Mouse (Mus musculus) lung, embryonic 14.5 days (tissue): ENCODE measurements around the gene Tanc1. TPM values are rescaled to one million over a fixed set of nuclear protein-coding genes. Genes with fewer than 3 reads are reported as not detected.
A peak's percentile ranks its signal among the peaks of the same experiment; 100 is the strongest.

ENCODE experiments used
- ATAC-seq: fragments of 200-750 bp; cut with Nextera tagmentation; 2 replicates; pipeline ENCODE4 v1.8.0; 2017; ENCODE audit warnings: mild to moderate bottlenecking, moderate TSS enrichment, moderate library complexity; ENCODE audit not compliant: insufficient read depth
- DNase-seq: peaks from one replicate; pipeline ENCODE4 v3.0.0-alpha.2; 2015
- H3K27ac ChIP-seq: fragments of 300-500 bp; sonication (generic); 2 replicates; pipeline ENCODE4 v1.5.1; 2014; ENCODE audit warnings: low read depth, mild to moderate bottlenecking, moderate library complexity
- H3K27me3 ChIP-seq: fragments of 300-500 bp; sonication (generic); 2 replicates; pipeline ENCODE4 v1.6.1; 2014; ENCODE audit warnings: low read length, control low read depth; ENCODE audit not compliant: insufficient read depth
- H3K36me3 ChIP-seq: fragments of 300-500 bp; sonication (generic); 2 replicates; pipeline ENCODE4 v1.6.1; 2014; ENCODE audit warnings: control low read depth; ENCODE audit not compliant: insufficient read depth
- H3K4me1 ChIP-seq: fragments of 300-500 bp; sonication (generic); 2 replicates; pipeline ENCODE4 v1.6.1; 2014; ENCODE audit warnings: antibody characterized with exemption, control low read depth; ENCODE audit not compliant: insufficient read depth
- H3K4me2 ChIP-seq: fragments of 300-500 bp; sonication (generic); 2 replicates; pipeline ENCODE4 v1.6.1; 2014; ENCODE audit warnings: mild to moderate bottlenecking
- H3K4me3 ChIP-seq: fragments of 300-500 bp; sonication (generic); 2 replicates; pipeline ENCODE4 v1.5.1; 2014; ENCODE audit warnings: low read depth, low read length
- H3K9ac ChIP-seq: fragments of 300-500 bp; sonication (generic); 2 replicates; pipeline ENCODE4 v1.6.1; 2014
- H3K9me3 ChIP-seq: fragments of 300-500 bp; sonication (generic); 2 replicates; pipeline ENCODE4 v1.6.1; 2016; ENCODE audit warnings: low read depth, low read length, control low read depth
- CTCF ChIP-seq: IDR thresholded peaks from 2 replicates; pipeline ENCODE4 v1.5.1; 2016; ENCODE audit warnings: antibody characterized with exemption, low read depth
- WGBS: fragments of 180-500 bp; shearing (Covaris S2); extraction: QIAGEN DNeasy Blood & Tissue Kit; methylation state at CpG from one replicate; pipeline ENCODE4 v1.1.7; 2014; 5-methylcytosine and 5-hydroxymethylcytosine counted together
- polyA plus RNA-seq: library from polyadenylated mRNA; unstranded; fragments of >200 nt; fragmentation: Nextera tagmentation; extraction: Ambion mirVana; gene quantifications from 2 replicates; pipeline ENCODE4 v1.2.1, GENCODE M21; 2014

Tanc1 gene
- polyA plus RNA-seq, 1 experiment from 2014 or later, result 31.0 TPM

DNA sequence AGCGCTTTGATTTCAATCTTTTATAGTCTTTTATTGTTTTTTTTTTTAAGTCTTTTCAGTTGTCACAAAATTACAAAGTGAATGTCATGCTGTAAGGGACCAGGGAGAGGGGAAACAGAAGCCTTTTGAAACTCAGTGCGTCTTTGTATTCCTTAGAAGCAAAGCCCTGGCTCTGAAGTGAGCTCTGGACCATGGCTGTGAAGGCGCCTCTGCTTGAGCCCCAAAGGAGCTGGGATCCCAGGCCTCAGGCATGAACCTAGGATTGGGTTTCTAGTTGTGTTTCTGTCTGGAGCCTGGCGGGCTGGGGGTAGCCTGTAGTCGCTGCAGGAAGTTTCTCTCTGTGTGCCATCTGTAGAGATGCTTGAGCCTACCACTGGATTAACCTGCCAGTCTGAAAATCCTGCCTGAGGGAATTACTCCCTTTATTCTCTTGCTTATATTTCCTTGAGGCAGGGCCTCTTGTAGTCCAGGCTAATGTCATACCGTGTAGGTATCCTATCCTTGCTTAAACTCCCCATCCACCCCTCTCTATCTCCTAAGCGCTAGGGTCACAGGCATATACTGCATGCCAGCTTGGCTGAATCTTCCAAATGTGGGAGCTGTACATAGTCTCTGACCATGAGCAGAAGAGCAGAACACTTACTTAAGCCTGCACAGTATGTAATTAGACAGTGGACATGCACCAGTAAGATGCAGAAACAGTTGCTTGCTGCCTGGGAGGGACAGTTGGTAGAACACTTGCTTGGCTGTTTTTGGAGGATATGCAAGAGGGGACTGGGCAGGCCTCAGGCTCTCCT, 177.1 kb downstream of the Tanc1 start:
- Histone ChIP-seq H3K36me3 (peaks cover 40% of the 10 kb centered on the region), H3K9ac (no peak overlapping the region), H3K4me2 (no peak overlapping the region), H3K27ac (no peak overlapping the region), H3K27me3 (no peaks in the 10 kb centered on the region), H3K9me3 (no peaks in the 10 kb centered on the region), H3K4me3 (no peak overlapping the region), H3K4me1 (peaks cover 12% of the 10 kb centered on the region)
- TF ChIP-seq CTCF, result no peak
- WGBS, result 86% methylated on average over 7 of the region's 7 CpGs
- ATAC-seq (no peak), DNase-seq (no peak)

- H3K4me1 ChIP-seq, result no peaks in the 10 kb centered on the region
- H3K36me3 ChIP-seq, result peaks cover 61% of the 10 kb centered on the region
- H3K9ac ChIP-seq, result no peak overlapping the region
- DNase-seq (no peak), ATAC-seq (no peak)
- H3K4me2 ChIP-seq, result no peak overlapping the region
- H3K4me3 ChIP-seq, result no peak overlapping the region
- H3K27me3 ChIP-seq, result no peaks in the 10 kb centered on the region
- TF ChIP-seq CTCF, result no peak
- H3K27ac ChIP-seq, result no peak overlapping the region
- H3K9me3 ChIP-seq, result no peaks in the 10 kb centered on the region
- 82% methylated on average over 8 of the region's 8 CpGs for WGBS
Observed at GRCm38 (mm10) chr2:59791596-59791995, 179.8 kb downstream of the Tanc1 start.

- H3K4me2 ChIP-seq, result no peak overlapping the region
- peaks cover 52% of the 10 kb centered on the region for H3K36me3 ChIP-seq
- TF ChIP-seq CTCF, result no peak
- H3K9ac ChIP-seq, result no peak overlapping the region
- 48% methylated on average over 9 of the region's 9 CpGs for WGBS
- no peak for ATAC-seq
- H3K9me3 ChIP-seq, result no peaks in the 10 kb centered on the region
- no peaks in the 10 kb centered on the region for H3K27me3 ChIP-seq
- no peak for DNase-seq
- no peak overlapping the region for H3K27ac ChIP-seq
- no peak overlapping the region for H3K4me3 ChIP-seq
- H3K4me1 ChIP-seq, result no peaks in the 10 kb centered on the region
Observed at GRCm38 (mm10) chr2:59793337-59793736, 181.5 kb downstream of the Tanc1 start.

GRCm38 (mm10) chr2:59794838-59795237, 183.0 kb downstream of the Tanc1 start:
- no peak overlapping the region for H3K9ac ChIP-seq
- no peak overlapping the region for H3K4me3 ChIP-seq
- H3K27ac ChIP-seq, result no peak overlapping the region
- no peak for TF ChIP-seq CTCF
- ATAC-seq (no peak), DNase-seq (no peak)
- H3K36me3 ChIP-seq, result peaks cover 59% of the 10 kb centered on the region
- no peaks in the 10 kb centered on the region for H3K9me3 ChIP-seq
- WGBS, result 89% methylated on average over 6 of the region's 6 CpGs
- no peak overlapping the region for H3K4me2 ChIP-seq
- no peaks in the 10 kb centered on the region for H3K27me3 ChIP-seq
- H3K4me1 ChIP-seq, result no peaks in the 10 kb centered on the region

DNA sequence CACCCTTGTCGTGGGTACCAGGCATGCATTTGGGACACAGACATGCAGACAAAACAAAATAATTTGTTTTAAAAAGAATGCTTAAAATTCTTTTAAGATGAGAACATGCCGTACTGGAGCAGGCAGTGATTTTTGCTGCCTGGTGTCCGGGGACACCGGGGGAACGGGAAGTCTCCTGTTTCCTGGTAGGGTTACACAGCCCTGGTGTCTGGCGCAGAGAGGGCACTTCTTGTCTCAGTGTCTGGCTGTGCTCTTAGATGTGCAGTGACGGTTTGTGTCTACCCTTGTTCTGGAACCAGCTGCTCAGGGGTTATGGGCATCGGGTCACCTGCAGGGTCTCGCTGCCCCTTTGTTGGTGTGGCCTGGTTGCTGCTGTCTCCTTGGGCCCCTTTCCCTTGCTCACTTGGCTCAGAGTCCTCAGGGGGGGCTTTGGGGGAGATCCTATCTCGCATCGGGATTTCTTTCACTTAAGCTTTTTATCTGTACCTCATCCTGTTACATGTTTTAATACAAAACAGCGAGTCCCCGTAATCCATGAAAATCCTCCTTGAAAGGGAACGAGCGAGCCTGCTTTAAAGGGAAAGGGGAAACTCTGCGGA, 187.2 kb downstream of the Tanc1 start:
- no peaks in the 10 kb centered on the region for H3K9me3 ChIP-seq
- 0 out of 2 replicates have a peak, but pooled peaks have one; percentile 31 for ATAC-seq
- no peak overlapping the region for H3K9ac ChIP-seq
- H3K36me3 ChIP-seq, result peaks cover 48% of the 10 kb centered on the region
- H3K27me3 ChIP-seq, result no peaks in the 10 kb centered on the region
- H3K4me3 ChIP-seq, result no peak overlapping the region
- H3K27ac ChIP-seq, result no peak overlapping the region; the same call in 1 of the 2 replicates
- TF ChIP-seq CTCF, result no peak
- no peak for DNase-seq
- H3K4me1 ChIP-seq, result no peaks in the 10 kb centered on the region
- H3K4me2 ChIP-seq, result no peak overlapping the region
- 67% methylated on average over 16 of the region's 16 CpGs for WGBS

DNA sequence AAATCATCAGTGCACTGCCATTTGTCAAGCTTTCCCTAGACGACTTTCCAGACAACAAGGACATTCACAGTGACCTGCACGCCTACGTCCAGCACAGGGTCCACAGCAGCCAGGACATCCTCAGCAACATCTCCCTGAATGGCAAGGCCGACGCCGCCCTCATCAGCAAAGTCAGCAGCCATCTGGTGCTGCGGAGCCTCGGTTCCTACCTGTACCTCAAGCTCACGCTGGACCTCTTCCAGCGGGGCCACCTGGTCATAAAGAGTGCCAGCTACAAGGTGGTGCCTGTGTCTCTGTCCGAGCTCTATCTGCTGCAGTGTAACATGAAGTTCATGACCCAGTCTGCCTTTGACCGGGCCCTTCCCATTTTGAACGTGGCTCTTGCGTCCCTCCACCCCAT, 187.7 kb downstream of the Tanc1 start:
- no peak overlapping the region for H3K9ac ChIP-seq
- TF ChIP-seq CTCF, result no peak
- no peak for DNase-seq
- H3K9me3 ChIP-seq, result no peaks in the 10 kb centered on the region
- H3K4me3 ChIP-seq, result no peak overlapping the region
- no peak; the same call in 1 of the 2 replicates for ATAC-seq
- no peaks in the 10 kb centered on the region for H3K4me1 ChIP-seq
- H3K4me2 ChIP-seq, result no peak overlapping the region
- H3K27me3 ChIP-seq, result no peaks in the 10 kb centered on the region
- peaks cover 42% of the 10 kb centered on the region for H3K36me3 ChIP-seq
- H3K27ac ChIP-seq, result no peak overlapping the region
- WGBS, result 68% methylated on average over 14 of the region's 14 CpGs

DNA sequence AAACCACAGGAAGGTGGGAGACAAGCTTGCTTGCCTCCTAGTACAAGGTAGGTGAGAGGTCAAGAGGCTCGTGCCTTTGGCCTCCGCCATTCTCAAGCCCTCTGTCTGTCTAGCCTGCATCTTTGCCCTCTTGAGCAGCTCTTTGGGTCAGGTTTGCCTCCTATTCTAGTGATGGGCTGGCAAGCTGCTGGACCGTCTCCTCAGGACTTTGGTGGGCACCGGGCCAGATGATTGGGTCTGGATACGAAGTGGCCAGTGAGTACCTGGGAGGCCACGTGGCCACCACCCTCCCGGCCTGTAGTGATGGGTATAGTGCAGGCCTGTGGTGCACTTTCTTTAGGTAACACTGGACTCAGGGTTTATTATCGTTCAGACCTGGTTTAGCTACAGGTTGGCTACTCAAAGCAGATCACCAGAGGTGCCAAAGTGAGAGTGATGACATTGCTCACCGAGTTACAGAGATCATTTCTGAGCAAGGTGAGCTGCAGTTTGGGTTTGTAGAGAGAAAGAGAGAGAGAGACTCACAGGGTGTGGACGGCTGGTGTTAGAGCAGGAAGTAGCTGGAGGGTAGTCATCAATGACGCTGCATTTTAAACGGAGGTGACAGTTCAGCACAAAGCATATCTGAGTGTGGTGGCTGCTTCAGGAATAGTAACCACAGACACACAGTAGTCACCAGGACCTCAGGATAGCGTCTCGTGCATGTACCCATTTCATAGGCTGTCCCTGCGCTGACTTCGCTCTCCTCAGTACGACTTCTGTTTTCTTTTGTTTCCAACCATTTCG, 188.8 kb downstream of the Tanc1 start:
- no peak for TF ChIP-seq CTCF
- no peaks in the 10 kb centered on the region for H3K4me1 ChIP-seq
- no peak for DNase-seq
- peaks cover 37% of the 10 kb centered on the region for H3K36me3 ChIP-seq
- H3K27ac ChIP-seq, result no peak overlapping the region
- no peak for ATAC-seq
- H3K4me2 ChIP-seq, result no peak overlapping the region
- H3K4me3 ChIP-seq, result no peak overlapping the region
- no peaks in the 10 kb centered on the region for H3K9me3 ChIP-seq
- H3K27me3 ChIP-seq, result no peaks in the 10 kb centered on the region
- no peak overlapping the region for H3K9ac ChIP-seq
- WGBS, result 88% methylated on average over 18 of the region's 18 CpGs
